Mouse (Mus musculus): ENCODE results near the gene Psmd2. TPM values are rescaled to one million over a fixed set of nuclear protein-coding genes. Genes with fewer than 3 reads are reported as not detected.
A peak's percentile ranks its signal among the peaks of the same experiment; 100 is the strongest.

The Psmd2 gene
- 414 and 424 TPM in 2 replicates for polyA plus RNA-seq (2016; fragmentation: Nextera tagmentation; extraction: Ambion mirVana)

DNA sequence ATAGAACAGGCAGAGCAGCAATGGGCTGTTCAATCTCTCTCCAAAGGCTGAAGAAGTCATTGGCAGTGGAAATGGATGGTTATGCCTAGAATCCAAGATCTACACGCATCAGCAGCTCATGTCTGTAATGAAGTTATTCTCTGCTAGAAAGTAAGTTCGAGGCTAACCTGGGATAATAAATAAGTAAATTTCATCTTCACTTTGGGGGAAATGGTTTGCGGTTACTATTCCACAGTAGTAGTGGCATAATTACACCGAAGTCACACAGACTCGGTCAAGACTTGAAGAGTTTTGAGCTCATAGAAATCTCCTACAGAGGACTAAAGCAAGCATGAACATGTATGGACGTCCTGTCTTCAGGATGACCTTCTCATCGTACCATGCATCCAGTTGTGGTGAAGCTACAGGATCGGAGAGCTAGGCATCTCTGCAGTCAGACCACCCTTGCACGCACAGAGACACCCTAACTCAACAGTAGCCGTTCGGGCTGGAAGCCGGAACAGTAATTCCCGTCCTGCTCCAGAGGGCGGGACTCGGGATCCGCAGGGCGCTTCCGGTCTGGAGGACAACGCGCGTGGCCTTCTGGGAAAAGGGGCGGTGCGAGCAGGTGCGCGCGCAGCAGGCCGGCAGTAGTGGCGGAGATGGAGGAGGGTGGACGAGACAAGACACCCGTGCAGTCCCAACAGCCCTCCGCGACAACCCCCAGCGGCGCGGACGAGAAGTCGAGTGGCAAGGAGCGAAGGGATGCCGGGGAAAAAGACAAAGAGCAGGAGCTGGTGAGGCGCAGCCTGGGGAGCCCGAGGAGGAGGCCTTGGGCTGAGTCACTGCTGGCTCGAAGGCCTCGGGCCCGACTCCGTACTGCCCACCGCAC is at the start of gene Psmd2:
TSS of gene Psmd2 (plus strand) at position 577 of the 871 bp plus-strand sequence.
- H3K27me3 ChIP-seq: no peaks in the 10 kb centered on the region
- WGBS: 2% methylated on average over 46 of the region's 46 CpGs
- H3K4me2 ChIP-seq: peak within 1 kb of the TSS; percentile 90
- H3K27ac ChIP-seq: peak within 1 kb of the TSS; percentile 70
- peaks cover 27% of the 10 kb centered on the region for H3K36me3 ChIP-seq
- no peaks in the 10 kb centered on the region for H3K9me3 ChIP-seq
- ATAC-seq (ENCODE audit: insufficient number of reproducible peaks, insufficient read depth, low FRiP score, low TSS enrichment, low read depth): peak; percentile 93
- H3K9ac ChIP-seq (replicated peaks): peak within 1 kb of the TSS; percentile 86
- peak within 1 kb of the TSS; percentile 86 for H3K4me3 ChIP-seq (replicated peaks)
- peaks cover 13% of the 10 kb centered on the region for H3K4me1 ChIP-seq (replicated peaks)

DNA sequence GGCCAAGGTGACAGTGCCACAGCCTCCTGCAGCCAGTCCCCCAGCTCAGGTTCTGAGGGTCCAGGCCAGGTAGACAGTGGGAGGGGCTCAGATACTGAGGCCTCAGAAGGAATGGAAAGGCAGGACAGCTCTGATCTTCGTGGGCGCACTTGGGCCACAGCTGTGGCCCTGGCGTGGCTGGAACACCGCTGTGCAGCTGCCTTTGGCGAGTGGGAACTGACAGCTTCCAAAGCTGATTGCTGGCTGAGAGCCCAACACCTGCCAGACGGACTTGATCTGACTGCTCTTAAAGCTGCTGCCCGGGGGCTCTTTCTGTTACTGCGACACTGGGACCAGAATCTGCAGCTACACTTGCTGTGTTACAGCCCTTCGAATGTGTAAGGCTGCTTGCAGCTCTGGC is 46.7 kb upstream of the Psmd2 start:
- Histone ChIP-seq H3K36me3 (peaks cover 45% of the 10 kb centered on the region), H3K4me1 (replicated peaks) (peaks cover 4% of the 10 kb centered on the region), H3K9ac (replicated peaks) (no peak overlapping the region), H3K27ac (no peak overlapping the region), H3K9me3 (no peaks in the 10 kb centered on the region), H3K4me2 (no peak overlapping the region), H3K27me3 (no peaks in the 10 kb centered on the region), H3K4me3 (replicated peaks) (no peak overlapping the region)
- WGBS: 75% methylated on average over 9 of the region's 9 CpGs
- ATAC-seq (ENCODE audit: insufficient number of reproducible peaks, insufficient read depth, low FRiP score, low TSS enrichment, low read depth): no peak

DNA sequence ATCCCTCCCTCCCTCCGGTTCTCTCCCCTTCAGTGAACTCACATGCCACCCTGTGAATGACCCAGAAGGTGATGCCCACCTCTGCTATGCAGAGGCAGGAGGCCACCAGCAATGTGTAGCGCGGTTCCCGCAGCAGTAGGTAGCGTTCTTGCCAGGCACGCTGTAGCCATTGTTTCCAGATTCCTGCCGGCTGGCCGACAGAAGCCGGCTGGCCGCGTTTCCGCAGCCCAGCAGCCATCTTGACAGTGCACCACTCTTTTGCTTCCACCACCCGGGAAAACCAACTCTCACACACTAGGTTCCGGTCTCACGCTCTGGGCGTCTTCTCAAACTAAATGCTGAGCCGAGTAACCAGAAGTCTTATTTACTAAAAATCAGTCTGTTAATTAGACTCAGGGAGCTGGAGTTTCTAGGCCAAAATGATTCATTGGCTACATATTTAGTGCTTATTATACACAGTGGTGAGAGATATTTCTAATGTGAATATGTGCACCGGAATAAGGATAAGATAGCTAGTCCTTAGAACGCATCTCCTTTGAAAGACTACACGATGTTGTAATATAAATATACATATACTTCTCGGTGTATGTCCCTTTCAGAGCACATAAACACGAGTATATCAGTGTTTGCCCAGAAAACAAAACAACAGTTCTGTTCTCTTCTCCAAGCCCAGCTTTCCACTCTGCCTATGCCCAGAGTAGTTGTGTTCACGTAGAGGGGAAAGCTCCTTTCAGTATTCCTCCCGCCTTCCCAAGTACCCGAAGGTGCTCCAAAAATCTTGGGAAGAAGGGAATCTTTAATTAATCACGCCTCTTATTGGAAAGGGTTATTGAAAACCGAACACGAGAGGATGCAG is 40.7 kb upstream of the Psmd2 start:
- peak overlapping the region; percentile 88 for H3K4me3 ChIP-seq (replicated peaks)
- H3K4me2 ChIP-seq: peak overlapping the region; percentile 80
- peak overlapping the region; percentile 78 for H3K27ac ChIP-seq
- peak overlapping the region; percentile 79 for H3K9ac ChIP-seq (replicated peaks)
- under 1% methylated on average over 28 of the region's 28 CpGs for WGBS
- H3K4me1 ChIP-seq (replicated peaks): peaks cover 18% of the 10 kb centered on the region
- H3K27me3 ChIP-seq: no peaks in the 10 kb centered on the region
- H3K36me3 ChIP-seq: peaks cover 25% of the 10 kb centered on the region
- H3K9me3 ChIP-seq: no peaks in the 10 kb centered on the region
- peak; percentile 41 for ATAC-seq (ENCODE audit: insufficient number of reproducible peaks, insufficient read depth, low FRiP score, low TSS enrichment, low read depth)

DNA sequence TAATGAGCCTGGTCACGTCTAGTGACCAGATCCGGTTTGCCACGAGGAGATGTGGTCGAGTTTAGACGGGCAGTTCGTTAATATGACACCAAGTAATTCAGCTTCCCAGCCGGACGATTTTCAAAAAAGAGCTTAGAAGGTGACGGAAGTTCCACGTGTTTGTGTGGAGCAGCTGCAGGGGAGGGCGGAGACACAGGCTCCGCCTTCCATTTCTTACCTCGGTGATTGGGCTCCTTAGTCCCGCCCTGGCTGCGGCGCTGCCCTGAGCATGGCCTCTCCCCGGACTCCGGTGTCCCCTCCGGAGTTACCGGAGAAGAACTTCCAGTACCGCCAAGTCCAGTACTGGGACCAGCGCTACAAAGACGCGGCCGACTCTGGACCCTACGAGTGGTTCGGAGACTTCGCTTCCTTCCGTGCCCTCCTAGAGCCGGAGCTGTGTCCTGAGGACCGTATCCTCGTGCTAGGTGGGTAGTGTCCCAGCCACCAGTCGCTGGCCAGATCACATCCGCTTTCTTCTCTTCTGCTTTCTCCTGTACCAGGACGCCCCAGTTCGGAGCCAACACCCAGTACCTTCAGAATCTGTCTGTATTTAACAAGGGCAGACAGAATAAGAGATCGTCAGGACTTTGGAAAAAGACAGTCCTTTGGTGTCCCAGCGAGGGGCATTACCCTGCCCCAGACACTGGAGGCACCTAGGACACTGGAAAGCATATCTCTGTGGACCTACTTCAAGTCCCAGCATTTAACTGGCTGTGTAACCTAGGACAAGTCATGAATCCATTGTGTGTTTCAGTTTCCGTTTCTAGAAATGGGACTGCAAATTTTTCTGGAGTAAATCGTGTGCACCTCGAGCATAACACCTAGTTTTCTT is 39.9 kb upstream of the Psmd2 start, which contains the start of the genes Eef1akmt4, Gm49333 and Alg3:
TSS of gene Eef1akmt4 (plus strand) at position 237 of the 871 bp plus-strand sequence.
TSS of gene Gm49333 (plus strand) at position 254 of the 871 bp plus-strand sequence.
TSS of gene Alg3 (minus strand) at position 379 of the 871 bp plus-strand sequence.
- Histone ChIP-seq H3K4me3 (replicated peaks) (peak within 1 kb of the TSS; percentile 88), H3K27me3 (no peaks in the 10 kb centered on the region), H3K36me3 (peaks cover 16% of the 10 kb centered on the region), H3K27ac (peak within 1 kb of the TSS; percentile 78), H3K4me2 (peak within 1 kb of the TSS; percentile 80), H3K9me3 (no peaks in the 10 kb centered on the region), H3K9ac (replicated peaks) (peak within 1 kb of the TSS; percentile 79), H3K4me1 (replicated peaks) (peaks cover 18% of the 10 kb centered on the region)
- ATAC-seq (ENCODE audit: insufficient number of reproducible peaks, insufficient read depth, low FRiP score, low TSS enrichment, low read depth): peak; percentile 94
- WGBS: 3% methylated on average over 41 of the region's 41 CpGs

DNA sequence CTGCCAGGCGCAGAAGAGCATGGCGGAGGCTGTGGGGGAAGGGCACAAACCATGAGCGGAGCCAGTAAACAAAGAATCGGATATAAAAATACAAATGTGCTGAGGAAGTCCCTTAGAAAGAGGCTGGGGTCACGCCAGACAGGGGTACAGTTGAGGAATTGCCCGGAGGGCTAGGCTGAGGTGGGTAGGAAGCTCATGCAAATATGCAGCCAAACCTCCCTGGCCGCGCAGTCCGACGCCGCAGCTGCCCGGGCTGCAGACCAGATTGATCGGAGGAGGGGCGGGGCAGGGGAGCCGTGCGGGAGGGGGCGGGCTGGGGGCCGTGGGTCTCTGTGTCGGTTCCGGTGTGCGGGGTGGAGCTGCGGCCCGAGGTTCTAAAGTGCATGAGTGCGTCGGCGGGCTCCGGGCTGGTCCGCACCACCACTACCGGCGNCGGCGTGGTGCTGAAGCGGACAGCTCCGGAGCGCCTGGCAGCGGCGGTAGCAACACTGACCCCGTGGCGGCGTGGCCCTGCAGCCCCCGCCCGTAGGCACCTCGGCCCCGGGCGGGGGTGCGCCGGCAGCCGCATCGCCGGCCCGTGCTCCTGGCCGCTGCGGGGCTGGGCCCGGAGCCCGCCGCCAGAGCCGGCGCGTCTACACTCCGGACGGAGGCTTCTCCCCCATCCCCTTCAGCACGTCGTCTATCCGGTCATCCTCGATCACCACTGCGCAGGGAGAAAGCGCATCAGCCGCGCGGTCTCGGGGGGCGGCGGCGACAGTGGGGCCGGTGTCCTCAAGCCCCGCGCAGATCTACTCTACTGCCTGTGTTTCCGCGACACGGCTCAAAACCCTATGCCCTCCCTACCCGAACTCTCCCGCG is 31.7 kb upstream of the Psmd2 start:
- Histone ChIP-seq H3K4me2 (peak overlapping the region; percentile 98), H3K4me3 (replicated peaks) (peak overlapping the region; percentile 76), H3K36me3 (peaks cover 7% of the 10 kb centered on the region; the same call in 1 of the 2 replicates), H3K27ac (no peak overlapping the region), H3K9me3 (no peaks in the 10 kb centered on the region), H3K9ac (replicated peaks) (no peak overlapping the region; the same call in 1 of the 2 replicates), H3K27me3 (peaks cover 42% of the 10 kb centered on the region), H3K4me1 (replicated peaks) (peaks cover 29% of the 10 kb centered on the region)
- peak; percentile 39; the same call in 1 of the 2 replicates for ATAC-seq (ENCODE audit: insufficient number of reproducible peaks, insufficient read depth, low FRiP score, low TSS enrichment, low read depth)
- WGBS: 2% methylated on average over 69 of the region's 83 CpGs

DNA sequence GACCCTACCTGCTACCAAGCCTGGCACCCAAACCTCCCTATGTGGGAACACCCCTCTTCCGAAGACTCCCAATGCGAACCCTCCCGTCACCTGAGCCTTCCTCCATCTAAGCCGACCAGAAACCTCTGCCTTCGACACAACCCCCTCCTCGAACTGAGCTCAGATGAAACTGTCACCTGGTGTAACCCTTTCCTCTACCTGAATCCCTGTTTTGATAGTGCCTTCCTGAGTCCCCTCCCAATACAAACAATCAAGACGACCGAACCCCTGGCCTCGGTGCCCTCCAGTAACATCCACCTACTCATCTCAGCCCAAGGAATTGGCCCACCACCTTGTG is 31.1 kb upstream of the Psmd2 start:
- WGBS: under 1% methylated on average over 9 of the region's 9 CpGs
- Histone ChIP-seq H3K4me1 (replicated peaks) (peaks cover 29% of the 10 kb centered on the region), H3K9ac (replicated peaks) (no peak overlapping the region), H3K4me2 (peak overlapping the region; percentile 98), H3K36me3 (peaks cover 7% of the 10 kb centered on the region; the same call in 1 of the 2 replicates), H3K4me3 (replicated peaks) (peak overlapping the region; percentile 76), H3K9me3 (no peaks in the 10 kb centered on the region), H3K27me3 (peaks cover 42% of the 10 kb centered on the region), H3K27ac (no peak overlapping the region)
- ATAC-seq (ENCODE audit: insufficient number of reproducible peaks, insufficient read depth, low FRiP score, low TSS enrichment, low read depth): no peak

DNA sequence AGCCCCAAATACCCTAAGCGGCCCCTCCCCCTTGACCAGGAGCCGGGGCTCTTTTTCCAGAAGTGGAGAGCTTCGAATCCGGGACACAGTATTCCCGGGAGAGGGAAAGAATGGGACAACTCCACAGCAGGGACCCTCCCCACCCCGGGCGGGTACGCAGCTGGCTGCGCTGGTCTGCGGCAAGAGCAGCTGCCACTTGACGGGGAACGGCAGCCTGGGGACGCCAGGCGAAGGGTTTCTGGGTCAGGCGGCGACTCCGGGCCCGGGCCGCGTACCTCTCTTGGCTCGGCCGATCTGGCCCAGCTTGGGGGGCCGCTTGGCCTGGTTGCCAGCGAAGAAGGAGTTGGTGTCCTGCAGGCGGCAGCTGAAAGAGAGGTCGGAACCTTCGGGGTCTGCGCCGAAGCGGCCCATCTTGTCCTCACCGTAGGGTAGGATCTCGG is 30.7 kb upstream of the Psmd2 start:
- Histone ChIP-seq H3K27ac (no peak overlapping the region), H3K4me1 (replicated peaks) (peaks cover 29% of the 10 kb centered on the region), H3K36me3 (peaks cover 7% of the 10 kb centered on the region; the same call in 1 of the 2 replicates), H3K9me3 (no peaks in the 10 kb centered on the region), H3K27me3 (peaks cover 42% of the 10 kb centered on the region), H3K4me3 (replicated peaks) (peak overlapping the region; percentile 76), H3K4me2 (peak overlapping the region; percentile 98), H3K9ac (replicated peaks) (peak overlapping the region; percentile 63)
- under 1% methylated on average over 32 of the region's 32 CpGs for WGBS
- no peak; the same call in 1 of the 2 replicates for ATAC-seq (ENCODE audit: insufficient number of reproducible peaks, insufficient read depth, low FRiP score, low TSS enrichment, low read depth)

DNA sequence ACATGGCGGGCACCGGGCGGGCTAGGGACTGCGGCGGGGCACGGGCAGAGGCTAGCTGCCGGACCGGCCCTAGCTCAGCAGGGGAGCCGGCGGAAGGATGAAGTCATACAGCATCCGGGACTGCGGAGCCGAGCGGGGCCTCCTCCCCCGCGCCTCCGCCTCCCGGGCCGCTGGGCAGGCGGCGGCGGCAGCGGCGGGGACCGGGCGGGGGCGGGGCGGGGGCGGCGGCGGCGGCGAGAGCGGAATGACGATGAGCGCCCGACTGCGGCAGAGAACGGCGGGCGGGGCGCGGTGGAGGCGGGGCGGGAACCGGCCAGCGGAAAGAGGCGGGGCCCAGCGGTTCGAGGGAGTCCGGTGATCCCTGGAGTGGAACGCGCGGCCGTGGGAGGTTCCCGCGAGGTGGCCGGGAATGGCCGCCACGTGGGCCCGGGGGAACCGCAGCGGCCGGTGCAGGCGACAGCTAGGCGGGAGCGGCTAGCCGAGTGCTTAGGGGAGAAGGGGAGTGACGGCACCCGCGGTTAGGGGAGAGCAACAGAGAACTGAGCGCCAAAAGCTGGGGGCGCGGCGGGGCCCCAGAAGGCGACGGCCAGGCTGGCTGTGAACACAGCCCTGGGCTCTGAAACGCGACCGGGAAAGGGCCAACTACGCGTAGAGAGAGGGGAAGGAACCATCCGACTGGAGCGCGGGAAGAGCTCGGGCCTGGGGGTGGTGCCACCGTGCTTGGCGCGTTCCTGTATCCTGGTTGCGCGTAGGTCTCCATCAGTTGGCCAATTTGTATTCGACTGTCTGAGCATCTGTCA is 30.1 kb upstream of the Psmd2 start, which contains the start of gene Camk2n2:
TSS of gene Camk2n2 (minus strand) at position 97 of the 800 bp plus-strand sequence.
- peak within 1 kb of the TSS; percentile 76 for H3K4me3 ChIP-seq (replicated peaks)
- peak within 1 kb of the TSS; percentile 45 for H3K27ac ChIP-seq
- peak within 1 kb of the TSS; percentile 63 for H3K9ac ChIP-seq (replicated peaks)
- peaks cover 43% of the 10 kb centered on the region for H3K27me3 ChIP-seq
- H3K4me1 ChIP-seq (replicated peaks): peaks cover 29% of the 10 kb centered on the region
- ATAC-seq (ENCODE audit: insufficient number of reproducible peaks, insufficient read depth, low FRiP score, low TSS enrichment, low read depth): peak; percentile 22; the same call in 1 of the 2 replicates
- H3K36me3 ChIP-seq: peaks cover 7% of the 10 kb centered on the region; the same call in 1 of the 2 replicates
- 1% methylated on average over 65 of the region's 92 CpGs for WGBS
- no peaks in the 10 kb centered on the region for H3K9me3 ChIP-seq
- peak within 1 kb of the TSS; percentile 98 for H3K4me2 ChIP-seq
